Mouse (Mus musculus): Measurements from ENCODE around the gene Tfg. TPM values are rescaled to one million over a fixed set of nuclear protein-coding genes. Genes with fewer than 3 reads are reported as not detected.

Tfg gene
- 10 to 100 TPM; 54.2 to 55.3 TPM for total RNA-seq (2021)
- long read RNA-seq, experiment 1, transcript Tfg-201 (8 exons, 1,945 nt) = major isoform, 27 of 42 reads
- long read RNA-seq, experiment 1, partial matches to known transcripts = 2 of 42 reads
- long read RNA-seq, experiment 1, other reads (novel, unspliced or antisense) = 13 of 42 reads
- long read RNA-seq, experiment 2, transcript Tfg-201 (8 exons, 1,945 nt) = major isoform, 38 of 73 reads
- long read RNA-seq, experiment 2, partial matches to known transcripts = 2 of 73 reads
- long read RNA-seq, experiment 2, other reads (novel, unspliced or antisense) = 33 of 73 reads

DNA sequence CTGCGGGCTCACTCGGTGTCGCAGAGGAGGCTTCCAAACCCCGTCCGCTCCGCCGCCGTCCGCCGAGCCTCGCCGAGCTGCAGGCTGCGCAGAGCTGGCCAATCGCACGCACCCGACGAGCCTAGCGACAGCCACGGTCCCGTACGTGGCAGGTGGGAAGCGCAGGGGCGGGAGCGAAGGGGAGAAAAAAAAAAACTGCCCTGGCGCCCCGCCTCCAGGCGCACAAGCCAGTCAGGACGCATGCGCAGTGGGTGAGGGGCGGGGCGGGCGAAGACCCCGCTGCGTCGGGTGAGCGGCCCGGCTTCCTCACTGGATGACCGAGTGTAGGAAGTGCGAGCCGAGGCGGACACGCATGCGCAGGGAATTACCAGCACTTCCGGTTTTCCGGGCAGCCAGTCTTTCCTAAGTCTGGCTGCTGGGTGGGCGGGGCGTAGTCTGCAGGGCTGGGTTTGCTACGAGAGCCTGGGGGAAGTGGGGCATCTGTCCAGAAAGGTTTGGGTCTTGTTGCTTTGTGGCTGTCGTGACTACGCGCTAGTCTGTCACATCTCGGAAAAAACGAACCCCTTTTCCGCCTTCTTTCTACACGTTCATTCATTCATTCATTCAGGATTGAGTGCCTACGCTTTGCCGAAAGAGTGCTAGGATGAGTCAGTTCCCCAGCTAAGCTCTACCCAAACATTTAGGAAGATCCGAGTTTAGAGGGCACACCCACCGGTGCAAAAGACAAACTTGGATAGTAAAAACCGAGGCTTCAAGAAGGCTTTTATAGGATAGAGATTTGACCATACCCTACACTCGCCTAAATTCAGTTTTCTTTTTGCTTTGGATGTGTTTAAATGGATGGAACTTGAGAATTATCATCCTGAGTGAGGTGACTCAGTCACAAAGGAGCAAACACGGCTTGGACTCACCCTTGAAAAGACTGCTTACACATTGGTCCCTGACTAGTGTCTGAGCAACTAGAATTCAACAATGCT lies at the start of gene Tfg:
Gene Tfg, minus strand, starts transcription at position 227 of the 977 bp plus-strand sequence.
- DNase-seq (ENCODE audit: low spot score in 2 of 2) = peak; percentile 98 to 99
- TF ChIP-seq CTCF (conservative IDR thresholded peaks at IDR 0.05) = no peak
- Histone ChIP-seq H3K27ac (peak within 1 kb of the TSS; percentile 95), H3K4me3 (peak within 1 kb of the TSS; percentile 81)

- no peak for DNase-seq (ENCODE audit: low spot score in 2 of 2)
- no peak overlapping the region for H3K4me3 ChIP-seq
- H3K27ac ChIP-seq = no peak overlapping the region
- TF ChIP-seq CTCF (conservative IDR thresholded peaks at IDR 0.05) = no peak
Observed at GRCm38 (mm10) chr16:56729060-56729459, 11.8 kb upstream of the Tfg start.

- no peak for TF ChIP-seq CTCF (conservative IDR thresholded peaks at IDR 0.05)
- no peak overlapping the region for H3K27ac ChIP-seq
- no peak overlapping the region for H3K4me3 ChIP-seq
- DNase-seq (ENCODE audit: low spot score in 2 of 2) = no peak
Observed at GRCm38 (mm10) chr16:56724927-56725326, 7.7 kb upstream of the Tfg start.

- H3K4me3 ChIP-seq = no peak overlapping the region
- DNase-seq (ENCODE audit: low spot score in 2 of 2) = no peak
- no peak overlapping the region for H3K27ac ChIP-seq
- TF ChIP-seq CTCF (conservative IDR thresholded peaks at IDR 0.05) = no peak
Observed at GRCm38 (mm10) chr16:56722357-56722756, 5.1 kb upstream of the Tfg start.

GRCm38 (mm10) chr16:56719031-56719430 lies 1.8 kb upstream of the Tfg start:
- DNase-seq (ENCODE audit: low spot score in 2 of 2) = no peak
- Histone ChIP-seq H3K4me3 (no peak overlapping the region), H3K27ac (no peak overlapping the region)
- no peak for TF ChIP-seq CTCF (conservative IDR thresholded peaks at IDR 0.05)

GRCm38 (mm10) chr16:56716557-56717179 lies 582 bp downstream of the Tfg start:
- DNase-seq (ENCODE audit: low spot score in 2 of 2) = peak in 1 of 2 experiments; percentile 15
- H3K27ac ChIP-seq = peak overlapping the region; percentile 95
- H3K4me3 ChIP-seq = peak overlapping the region; percentile 81
- TF ChIP-seq CTCF (conservative IDR thresholded peaks at IDR 0.05) = no peak

DNA sequence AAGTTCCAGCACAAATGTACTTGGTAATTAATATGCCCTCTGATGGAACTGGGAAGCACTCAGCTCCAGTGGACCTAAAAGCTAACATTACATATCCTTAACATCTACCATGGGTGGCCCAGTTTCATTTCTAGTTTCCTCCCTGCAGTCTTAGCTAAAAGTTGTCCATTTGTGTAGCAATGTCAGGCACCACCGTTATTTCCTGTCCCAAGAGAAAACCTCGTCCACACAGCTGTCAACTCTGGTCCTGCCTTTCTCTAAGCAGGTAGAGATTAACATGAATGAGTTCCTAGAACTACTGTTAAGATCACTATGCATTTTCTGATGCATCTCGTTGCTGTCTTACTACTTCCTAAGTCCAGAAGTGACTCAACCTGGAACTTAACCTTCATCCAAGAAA lies 1.6 kb downstream of the Tfg start:
- no peak overlapping the region for H3K4me3 ChIP-seq
- H3K27ac ChIP-seq = no peak overlapping the region
- TF ChIP-seq CTCF (conservative IDR thresholded peaks at IDR 0.05) = no peak
- DNase-seq (ENCODE audit: low spot score in 2 of 2) = no peak

DNA sequence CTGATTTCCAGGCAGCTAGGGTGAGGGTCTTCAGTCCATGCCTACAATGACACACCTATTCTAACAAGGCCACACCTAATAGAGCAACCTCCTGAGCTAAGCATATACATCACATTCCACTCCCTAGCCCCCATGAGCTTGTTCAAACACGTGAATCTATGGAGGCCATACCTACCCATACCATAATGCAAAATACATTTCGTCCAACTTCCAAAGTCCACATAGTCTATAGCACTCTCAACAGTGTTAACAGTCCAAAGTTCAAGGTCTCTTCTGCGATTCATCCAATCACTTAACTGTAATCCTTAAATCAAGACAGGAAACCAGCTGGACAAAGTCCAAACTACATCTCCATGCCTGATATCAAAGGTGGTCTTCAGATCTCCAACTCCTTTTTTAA lies 7.2 kb downstream of the Tfg start:
- no peak overlapping the region for H3K27ac ChIP-seq
- no peak overlapping the region for H3K4me3 ChIP-seq
- DNase-seq (ENCODE audit: low spot score in 2 of 2) = no peak
- TF ChIP-seq CTCF (conservative IDR thresholded peaks at IDR 0.05) = no peak

GRCm38 (mm10) chr16:56705731-56706130 lies 11.5 kb downstream of the Tfg start:
- peak; percentile 41 for TF ChIP-seq CTCF (conservative IDR thresholded peaks at IDR 0.05)
- DNase-seq (ENCODE audit: low spot score in 2 of 2) = no peak
- no peak overlapping the region for H3K4me3 ChIP-seq
- no peak overlapping the region for H3K27ac ChIP-seq

DNA sequence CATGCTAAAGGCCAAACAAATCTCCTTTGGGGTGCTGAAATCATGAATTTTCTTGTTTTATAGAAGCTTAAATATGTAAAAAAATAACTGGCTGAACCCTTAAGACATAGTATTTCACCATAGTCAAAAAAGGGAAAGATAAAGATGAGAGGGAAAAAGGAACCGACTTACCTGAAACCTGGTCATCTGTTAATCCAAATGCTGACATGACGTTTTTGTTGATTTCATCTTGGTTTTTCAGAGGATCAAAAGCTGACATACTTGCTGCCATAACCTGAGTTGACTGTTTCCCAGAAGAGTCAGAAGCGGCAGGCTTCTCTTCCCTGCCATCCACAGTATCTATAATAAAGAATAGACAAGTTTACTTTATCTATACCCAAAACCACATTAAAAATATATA lies 16.4 kb downstream of the Tfg start:
- Histone ChIP-seq H3K27ac (no peak overlapping the region), H3K4me3 (no peak overlapping the region)
- no peak for DNase-seq (ENCODE audit: low spot score in 2 of 2)
- TF ChIP-seq CTCF (conservative IDR thresholded peaks at IDR 0.05) = no peak

- DNase-seq (ENCODE audit: low spot score in 2 of 2) = no peak
- Histone ChIP-seq H3K27ac (no peak overlapping the region), H3K4me3 (no peak overlapping the region)
- no peak for TF ChIP-seq CTCF (conservative IDR thresholded peaks at IDR 0.05)
Observed at GRCm38 (mm10) chr16:56696448-56696847, 20.8 kb downstream of the Tfg start.

DNA sequence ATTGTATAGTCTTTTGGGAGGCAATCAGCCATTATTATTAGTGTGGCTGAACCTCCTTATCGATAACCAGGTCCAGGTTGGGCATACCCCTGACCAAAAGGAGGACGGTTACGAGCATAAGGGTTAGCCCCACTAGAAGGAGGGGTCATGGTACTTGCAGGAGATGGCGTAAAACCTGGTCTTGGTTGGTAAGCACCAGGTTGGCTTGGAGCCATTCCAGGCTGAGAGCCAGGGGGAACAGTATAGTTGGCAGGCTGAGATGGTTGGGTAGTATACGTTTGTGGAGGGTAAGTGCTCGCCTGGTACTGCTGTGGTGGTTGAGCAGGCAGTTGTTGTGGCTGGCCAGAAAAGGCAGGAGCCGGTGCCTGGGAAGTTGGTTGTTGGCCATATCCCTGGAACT lies 26.5 kb downstream of the Tfg start:
- TF ChIP-seq CTCF (conservative IDR thresholded peaks at IDR 0.05) = no peak
- no peak overlapping the region for H3K4me3 ChIP-seq
- DNase-seq (ENCODE audit: low spot score in 2 of 2) = no peak
- no peak overlapping the region for H3K27ac ChIP-seq

- Histone ChIP-seq H3K27ac (no peak overlapping the region), H3K4me3 (no peak overlapping the region)
- peak in 1 of 2 experiments; percentile 10 for DNase-seq (ENCODE audit: low spot score in 2 of 2)
- no peak for TF ChIP-seq CTCF (conservative IDR thresholded peaks at IDR 0.05)
Observed at GRCm38 (mm10) chr16:56686747-56687146, 30.5 kb downstream of the Tfg start.
